Mouse (Mus musculus) right cerebral cortex, adult 18-20 months (tissue): ENCODE data around the gene Ddx54.
A peak's percentile ranks its signal among the peaks of the same experiment; 100 is the strongest.

Experiments used
- DNase-seq: peaks from one replicate; pipeline ENCODE4 v3.0.0; 2022; ENCODE audit warnings: mixed read lengths

Gene Ddx54

DNA sequence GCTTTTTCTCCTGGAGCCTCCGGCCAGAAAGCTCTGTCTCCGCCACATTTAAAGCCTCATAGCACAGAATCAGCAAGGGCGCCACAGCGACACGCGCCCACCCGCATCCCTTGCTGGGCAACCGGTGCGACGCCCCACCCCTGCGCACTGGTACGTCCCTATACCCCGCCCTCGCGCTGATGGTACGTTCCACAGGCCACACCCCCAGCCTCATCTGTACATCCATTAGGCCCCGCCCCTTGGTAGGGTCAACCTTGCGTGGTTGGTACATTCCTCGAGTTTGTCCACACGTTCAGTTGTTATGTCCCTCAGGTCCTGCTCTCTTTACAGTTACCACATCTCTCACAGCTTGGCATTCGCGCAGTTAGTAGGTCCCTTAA is at the start of gene Ddx54, which contains the start of gene Rita1:
Gene Ddx54 (plus strand): TSS at position 298 of the 380 bp plus-strand sequence.
Gene Rita1 (minus strand): TSS at position 148 of the 380 bp plus-strand sequence.
- peak; percentile 97 for DNase-seq

DNA sequence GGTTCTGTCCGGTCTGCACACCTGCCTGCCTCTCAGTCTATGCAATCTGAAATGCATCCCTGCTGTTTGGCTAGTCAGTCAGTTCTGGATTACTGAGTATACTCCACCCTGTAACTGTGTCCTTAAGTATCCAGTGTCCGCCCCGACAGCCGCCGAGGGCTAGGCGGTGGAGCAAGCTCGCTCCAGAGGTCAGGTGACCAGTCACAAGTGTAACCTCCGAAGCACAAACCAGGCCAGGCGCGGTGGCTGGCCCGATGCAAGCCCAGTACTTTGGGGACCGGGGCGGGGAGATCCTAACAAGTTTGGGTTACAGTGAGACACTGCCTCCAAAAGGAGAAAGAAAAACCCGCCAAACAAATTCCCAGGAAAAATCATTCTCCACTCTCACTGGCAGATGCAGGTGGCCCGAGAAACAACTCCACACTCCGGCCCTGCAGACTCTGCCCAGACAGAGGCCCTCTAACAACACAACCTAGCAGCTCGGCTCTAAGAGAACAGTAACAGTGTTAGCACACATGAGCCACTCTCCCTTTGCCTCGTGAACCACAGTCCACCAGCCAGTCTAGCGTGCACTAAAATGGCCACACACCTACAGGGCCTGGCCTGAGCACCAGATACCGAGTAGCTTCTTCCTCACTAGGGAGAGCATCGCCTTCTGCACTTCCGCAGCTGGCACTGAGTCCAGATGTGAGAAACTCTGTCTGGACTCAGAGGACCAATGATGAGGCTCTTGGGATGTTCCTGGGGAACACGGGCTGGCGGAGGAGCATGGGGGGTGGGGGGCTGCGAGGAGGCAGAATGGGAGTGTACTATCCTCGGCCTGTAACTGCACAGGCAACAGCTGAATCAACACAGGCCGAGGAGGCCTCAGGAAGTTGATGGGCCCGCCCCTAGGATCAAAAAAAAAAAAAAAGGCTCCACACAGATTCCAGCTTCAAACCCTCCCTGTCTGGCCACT is 49.3 kb upstream of the Ddx54 start:
- DNase-seq: no peak

DNA sequence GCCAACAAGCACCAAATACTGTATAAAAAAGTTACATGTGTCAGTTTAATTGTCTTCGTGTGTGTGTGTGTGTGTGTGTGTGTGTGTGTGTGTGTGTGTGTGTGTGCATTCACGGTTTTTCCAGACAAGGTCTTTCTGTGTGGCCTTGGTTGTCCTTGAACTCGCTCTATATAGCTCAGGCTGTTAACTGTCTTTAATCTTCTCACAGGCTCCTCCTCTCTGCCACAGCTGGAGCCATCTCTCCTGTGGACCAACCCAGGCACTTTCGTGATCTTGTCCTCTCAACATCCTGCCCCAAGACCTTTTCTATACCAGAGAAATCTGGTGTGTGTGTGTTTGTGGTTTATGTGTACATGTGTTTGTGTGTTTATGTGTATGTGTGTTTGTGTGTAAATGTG is 48.6 kb upstream of the Ddx54 start:
- DNase-seq: no peak

DNA sequence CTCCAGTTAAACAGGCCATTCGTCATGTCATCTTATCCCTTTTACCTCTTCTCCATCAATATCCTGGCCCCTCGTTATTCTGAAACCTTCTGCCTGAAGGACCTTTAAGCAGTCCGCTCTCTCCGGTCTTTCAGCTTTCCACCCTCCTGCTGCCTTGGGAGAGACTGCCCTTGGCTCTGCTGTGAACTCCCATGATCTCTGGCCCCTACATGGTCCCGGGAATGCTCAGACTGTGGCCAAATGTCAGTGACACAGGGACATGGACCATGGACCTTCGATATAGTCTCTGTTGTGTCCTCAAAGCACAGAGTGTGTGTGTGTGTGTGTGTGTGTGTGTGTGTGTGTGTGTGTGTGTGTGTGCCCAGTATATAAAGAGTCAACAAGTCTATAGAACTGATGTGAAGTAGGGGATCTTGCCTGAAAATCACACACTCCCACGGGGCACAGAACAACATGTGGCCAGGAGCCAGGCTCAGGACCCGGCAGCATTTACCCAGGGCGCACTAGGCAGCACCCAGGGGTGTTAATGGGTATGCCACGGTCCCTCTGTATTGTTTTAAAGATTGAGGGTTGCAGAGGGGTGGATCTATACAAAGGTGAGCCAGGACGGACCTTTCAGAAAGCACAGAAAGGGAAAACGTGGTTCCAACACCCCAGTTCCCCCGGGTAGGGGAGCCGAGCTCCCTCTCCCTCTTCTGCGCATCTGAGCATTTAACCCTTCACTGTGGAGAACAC is 47.2 kb upstream of the Ddx54 start:
- no peak for DNase-seq

DNA sequence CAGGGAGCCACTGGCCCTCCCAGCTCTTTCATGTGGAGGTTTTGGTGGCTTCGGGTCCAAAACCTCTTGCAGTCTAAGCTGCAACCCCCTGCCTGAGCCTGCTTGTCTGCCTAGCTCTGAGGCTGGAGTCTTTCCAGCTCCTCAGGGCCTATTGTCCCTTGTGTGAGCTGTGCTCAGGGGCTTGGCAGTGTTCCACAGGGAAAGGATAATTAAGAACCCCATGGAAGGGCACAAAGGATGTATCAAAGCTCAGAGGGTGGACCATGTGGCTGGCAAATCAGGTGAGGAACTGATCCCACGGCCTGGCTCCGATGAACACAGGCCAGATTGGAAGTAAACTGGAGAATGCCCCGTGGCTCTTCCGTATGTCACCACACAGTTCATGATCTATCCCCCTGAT is 46.4 kb upstream of the Ddx54 start:
- DNase-seq: peak; percentile 61

DNA sequence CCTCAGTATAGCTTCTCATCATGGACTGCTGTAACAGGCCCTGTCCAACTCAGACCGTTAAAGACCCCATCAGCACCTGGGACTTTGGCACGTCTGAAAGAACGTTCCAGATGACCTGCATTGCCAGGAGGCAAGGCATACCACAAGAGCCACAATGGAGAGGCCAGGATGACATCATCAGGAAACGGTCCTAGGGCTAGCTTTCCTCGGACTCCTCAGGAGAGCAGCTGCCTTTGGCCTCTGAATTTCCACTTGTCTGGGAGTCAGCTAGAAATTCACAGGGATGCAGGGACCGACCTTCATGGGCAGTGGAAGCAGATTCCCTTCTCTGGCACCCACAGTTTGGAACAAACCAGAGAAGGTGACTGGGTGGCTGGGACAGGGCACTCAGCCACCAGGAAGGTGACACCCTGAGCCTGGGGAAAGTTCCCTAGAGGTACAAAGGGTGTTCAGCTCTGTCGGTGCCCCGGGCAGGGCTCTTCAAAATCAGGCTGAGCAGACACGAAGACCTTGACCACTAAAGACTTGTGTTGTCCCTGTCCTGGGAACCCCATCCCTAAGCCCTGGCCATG is 45.8 kb upstream of the Ddx54 start:
- no peak for DNase-seq

DNA sequence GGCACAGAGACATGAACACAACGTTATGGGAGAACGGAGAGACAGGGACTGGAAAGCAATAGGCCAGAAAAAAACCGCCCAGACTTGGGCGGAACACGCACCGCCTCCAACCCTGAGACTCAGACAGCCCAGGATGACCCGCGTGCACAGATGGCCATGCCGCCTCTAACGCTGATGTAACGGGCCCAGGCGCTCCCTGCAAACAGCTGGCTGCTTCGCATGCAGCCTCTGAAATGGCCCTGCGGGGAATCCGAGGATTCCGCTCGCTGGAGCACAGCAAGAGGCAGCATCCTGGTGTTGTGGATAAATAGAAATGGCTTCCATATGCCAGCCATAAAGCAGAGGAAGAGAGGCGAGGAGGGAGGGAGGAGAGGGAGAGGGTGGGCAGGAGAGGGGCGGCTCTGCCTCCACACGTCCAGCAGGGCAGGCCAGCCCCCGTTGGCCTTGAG is 45.3 kb upstream of the Ddx54 start:
- DNase-seq: peak; percentile 53

DNA sequence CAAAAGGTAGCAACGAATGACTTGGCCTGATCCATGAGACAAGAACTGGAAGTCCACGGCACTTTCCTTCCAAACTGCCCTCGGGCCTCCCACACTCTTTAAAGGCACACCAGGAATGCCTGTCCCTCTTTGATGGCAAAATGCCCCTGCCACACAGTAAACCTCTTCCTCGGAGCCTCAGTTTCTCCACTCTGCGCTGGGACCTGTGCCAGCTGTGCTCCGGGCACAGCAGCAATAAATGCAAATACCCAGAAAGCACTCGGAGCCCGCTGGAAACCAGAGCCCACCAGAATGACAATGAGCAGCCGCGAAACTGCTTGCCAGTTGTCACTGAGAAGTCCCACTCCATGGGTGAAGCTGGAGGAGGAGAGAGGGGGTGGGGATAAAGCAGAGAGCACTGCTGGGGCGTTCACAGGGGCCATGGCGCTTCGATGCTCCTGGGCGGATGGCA is 44.8 kb upstream of the Ddx54 start:
- no peak for DNase-seq

DNA sequence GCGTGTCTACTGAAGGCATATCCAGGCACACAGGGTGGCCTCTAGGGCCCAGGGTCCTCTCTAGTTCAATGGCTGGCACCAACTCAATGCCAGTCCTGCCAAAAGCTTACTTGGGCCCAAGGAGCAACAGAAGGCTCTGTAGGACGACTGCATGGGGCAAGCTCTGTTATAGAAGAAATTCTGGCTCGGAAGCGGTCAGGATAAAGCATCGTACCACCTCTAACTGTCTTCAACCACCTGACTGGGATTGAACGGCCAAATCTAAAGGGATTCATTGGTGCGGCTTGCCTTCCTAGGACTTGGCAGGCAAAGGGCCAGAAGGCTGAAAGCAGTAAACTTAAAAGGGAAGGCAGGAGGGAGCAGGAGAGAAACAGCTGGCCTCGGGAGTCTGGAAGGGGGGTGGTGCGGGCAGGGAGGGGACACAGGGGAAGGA is 44.2 kb upstream of the Ddx54 start:
- no peak for DNase-seq

DNA sequence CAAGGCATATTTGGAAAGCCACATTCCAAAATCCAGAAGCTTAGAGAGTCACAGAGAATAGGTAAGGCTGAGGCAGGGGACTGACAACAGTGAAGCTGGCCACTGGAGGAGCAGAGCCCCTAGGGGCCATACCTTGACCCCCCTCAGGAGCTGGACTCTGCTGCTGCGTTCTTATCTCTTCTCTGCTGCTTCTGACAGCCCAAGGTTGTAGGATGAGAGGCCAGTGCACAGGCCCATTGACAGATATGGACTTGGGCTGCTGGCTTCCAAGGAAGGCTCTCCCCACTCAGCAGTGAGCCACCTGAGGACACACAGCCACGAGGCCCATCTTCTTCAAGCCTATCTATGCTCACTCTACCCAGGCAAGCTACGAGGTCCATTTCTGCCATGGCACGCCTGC is 43.6 kb upstream of the Ddx54 start:
- DNase-seq: no peak

DNA sequence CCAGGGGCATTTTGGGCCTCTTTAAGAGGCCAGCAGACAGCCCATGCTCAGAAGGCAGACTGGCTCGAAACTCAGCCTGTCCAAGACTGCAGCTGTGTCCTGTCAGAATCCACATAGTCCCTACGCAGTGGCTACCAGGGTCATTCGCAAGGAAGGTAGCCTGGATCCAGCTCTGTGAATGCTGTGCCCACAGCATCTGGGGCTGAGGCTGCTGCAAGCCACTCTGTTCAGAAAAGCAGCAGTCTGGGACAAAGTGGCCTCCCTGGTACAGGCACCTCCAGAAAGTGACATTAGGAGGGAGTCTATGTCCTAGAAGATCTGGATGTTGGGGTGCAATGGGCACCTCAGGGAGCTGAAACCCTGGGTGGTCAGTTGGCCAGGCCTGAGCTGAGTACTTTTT is 42.7 kb upstream of the Ddx54 start:
- no peak for DNase-seq

DNA sequence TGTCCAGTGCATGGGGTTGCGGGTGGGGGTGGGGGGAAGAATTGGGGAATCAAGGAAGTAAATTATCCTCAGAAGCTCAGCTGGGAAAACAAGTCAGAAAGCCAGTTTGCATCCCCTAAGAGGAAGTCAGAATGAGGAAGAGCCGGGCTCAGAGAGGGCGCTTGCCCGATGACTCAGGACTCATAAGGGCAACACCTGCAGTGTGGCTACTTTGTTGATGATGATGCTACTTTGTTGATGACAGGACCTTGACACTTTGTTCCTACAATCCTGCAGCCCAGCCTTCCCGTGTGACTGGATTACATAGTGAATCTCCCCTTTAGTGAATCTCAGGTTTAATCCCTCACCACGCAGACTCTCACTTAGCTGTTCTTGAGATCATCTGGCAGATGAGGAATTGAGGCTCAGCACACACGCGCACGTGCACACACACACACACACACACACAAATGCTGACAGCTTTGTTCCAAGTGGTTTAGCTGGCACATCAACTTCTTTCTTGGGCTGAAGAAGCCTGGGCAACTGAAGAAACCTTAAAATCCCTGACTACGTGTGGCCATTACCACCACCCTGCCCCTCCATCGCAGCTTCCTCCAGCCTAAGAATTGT is 42.1 kb upstream of the Ddx54 start:
- no peak for DNase-seq

DNA sequence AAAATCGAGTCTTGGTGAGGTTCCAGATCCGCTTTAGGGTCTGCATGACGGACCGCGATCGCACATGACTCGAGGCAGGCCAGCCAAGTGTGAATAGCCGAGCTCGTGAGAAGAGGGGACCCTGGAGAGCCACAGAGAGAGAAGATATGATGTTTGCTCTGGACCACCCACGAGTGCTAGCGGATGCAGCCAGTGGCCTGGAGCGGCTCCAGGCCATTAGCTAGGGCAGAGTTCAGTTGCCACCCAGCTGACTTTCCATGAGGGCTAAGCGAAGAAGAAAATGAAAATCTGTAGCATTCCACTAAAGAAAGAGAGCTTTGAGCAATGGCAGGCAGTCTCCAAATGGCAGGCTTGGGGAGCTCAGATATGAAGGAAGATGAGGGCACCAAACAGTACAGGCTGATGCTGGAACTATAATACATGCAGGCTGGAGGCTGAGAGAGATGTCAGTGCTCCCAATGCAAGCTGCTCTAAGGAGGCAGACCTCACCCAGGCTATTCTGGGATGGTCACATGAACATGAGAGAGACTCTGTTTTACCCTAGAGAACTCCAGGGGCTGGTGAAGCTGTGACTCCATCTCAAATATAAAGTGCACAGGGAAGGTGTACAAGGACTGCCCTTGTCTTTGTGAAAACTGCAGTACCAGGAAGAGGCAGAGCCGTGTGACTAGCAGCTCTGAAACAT is 41.3 kb upstream of the Ddx54 start:
- DNase-seq: no peak

DNA sequence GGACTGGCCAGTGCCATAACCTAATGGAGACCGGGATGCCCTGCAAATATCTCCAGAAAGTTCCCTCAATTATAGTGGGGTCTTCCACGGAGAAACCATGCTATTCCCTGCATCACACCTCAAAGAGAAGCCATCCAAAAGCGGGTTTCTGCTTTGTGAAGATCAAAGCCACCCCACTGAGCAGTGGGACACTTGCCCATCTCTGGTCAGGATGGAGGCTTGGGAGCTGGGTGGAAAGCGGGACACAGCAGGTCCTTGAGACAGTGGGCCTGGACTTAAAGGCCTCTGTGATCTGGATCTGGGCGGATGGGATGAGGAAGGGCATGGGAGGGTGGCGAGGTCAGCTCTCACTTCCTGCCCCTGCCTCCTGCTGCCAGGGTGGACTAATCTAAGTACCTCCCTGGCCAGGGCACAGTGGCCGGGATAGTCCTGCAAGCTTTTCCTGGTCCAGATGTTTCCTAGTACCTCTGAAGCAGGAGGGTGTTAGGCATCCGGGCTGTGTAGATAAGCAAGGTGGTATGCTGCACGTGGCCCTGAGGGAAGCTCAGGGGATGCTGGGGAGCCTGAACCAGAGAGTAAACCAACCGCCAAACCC is 38.0 kb upstream of the Ddx54 start:
- no peak for DNase-seq

DNA sequence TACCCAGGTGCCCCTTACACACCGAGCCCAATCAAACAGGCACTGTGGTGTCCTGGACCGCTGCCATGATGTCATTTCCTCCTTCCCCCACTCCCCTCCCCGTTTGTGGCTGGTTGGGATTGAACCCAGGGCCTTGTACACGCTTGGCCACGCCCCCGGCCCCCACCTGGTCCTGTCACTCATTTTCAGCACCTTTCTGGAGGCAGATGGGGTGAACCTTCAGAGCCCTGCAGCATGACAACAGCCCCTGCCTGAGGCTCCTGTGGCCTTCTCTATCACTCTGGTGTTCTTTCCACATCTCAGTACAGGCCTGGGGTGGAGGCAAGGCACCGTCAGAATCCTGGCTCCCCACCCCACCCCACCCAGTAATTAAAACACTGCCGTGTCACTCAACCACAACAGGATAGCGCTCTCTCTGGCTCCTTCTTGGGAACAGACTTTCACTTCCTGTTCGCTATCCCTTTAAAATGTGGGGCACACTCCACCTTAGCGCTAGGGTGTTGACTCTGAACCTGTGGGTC is 35.7 kb upstream of the Ddx54 start:
- no peak for DNase-seq

DNA sequence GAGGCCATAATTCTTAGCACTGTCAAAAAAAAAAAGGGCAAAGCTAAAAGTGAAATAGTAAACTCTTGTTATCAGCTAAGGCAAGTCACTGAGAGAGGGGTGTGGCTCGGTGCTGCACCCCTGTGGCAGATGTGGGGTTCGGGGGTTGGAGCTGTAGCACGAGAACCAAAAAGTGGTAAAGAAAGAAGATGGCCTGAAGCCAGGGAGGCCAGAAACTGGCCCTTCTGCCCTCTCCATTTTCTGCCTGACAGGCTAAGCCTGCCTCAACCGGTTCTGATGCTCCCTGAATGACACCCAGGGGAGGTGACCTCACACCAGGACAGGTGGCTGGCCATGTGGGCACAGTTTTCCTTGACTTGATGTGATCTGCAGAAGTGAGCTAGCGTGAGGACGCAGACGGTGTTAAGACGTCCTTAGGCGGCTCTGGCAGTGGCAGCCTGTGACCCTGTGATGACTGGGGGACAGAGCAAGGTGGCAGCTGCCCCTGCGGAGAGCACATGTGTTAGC is 34.6 kb upstream of the Ddx54 start:
- DNase-seq: no peak

DNA sequence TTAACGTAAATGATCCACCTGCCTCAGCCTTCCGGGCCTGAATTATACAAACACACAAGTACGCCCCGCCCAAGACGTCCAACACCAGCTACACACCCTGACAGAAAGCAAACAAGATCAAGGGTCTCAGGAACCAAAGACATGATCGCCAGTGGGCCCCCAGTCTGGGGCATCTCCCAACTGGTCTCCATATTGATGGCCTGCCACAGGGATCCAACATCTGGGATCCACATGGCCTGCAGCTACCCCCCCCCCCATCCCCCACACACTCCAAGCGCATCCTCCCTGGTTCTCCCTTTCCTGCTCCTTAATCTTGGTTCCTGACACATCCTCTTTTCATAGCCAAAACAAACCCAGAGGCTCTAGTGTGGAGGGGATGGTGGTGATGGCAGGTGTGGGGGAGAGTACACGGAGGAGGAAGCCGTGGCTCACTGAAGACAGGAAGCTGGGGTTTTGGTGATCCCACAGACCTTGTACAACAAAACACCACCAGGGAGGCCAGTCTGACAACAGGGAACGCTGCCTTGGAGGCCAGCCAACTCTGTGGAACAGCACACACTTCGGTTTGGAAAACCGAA is 33.9 kb upstream of the Ddx54 start:
- DNase-seq: no peak

DNA sequence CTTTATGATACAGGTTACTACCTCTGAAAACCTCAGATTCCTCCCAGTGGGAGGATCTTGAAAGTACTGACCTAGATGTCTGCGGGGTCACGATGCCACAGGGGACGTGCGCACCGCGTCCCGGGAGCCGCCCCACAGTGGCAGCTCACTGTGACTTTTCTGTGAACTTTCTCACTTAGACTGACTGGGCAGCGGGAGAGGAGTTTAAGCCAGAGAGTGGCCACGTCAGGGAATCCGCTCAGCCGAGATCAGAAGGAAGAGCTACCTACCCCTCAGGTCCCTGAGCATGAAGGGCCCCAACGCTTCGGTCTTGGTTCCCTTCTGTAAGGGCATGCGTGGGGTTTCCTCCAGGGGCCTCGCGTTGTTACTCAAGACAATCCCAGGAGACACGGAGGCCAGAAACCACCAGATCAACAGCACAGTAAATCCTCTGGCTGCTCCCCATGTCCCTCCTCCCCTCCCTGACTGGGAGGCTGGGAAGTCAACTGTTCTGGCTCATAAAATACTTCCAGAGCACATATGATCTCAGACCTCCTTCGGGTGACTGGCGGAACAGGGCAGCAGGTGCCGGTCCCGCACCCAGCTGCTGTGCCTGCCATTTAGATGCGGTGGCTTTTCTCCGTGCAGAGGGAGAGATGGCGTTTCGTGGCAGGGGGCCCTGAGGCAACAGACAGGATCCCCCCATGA is 33.2 kb upstream of the Ddx54 start:
- no peak for DNase-seq

DNA sequence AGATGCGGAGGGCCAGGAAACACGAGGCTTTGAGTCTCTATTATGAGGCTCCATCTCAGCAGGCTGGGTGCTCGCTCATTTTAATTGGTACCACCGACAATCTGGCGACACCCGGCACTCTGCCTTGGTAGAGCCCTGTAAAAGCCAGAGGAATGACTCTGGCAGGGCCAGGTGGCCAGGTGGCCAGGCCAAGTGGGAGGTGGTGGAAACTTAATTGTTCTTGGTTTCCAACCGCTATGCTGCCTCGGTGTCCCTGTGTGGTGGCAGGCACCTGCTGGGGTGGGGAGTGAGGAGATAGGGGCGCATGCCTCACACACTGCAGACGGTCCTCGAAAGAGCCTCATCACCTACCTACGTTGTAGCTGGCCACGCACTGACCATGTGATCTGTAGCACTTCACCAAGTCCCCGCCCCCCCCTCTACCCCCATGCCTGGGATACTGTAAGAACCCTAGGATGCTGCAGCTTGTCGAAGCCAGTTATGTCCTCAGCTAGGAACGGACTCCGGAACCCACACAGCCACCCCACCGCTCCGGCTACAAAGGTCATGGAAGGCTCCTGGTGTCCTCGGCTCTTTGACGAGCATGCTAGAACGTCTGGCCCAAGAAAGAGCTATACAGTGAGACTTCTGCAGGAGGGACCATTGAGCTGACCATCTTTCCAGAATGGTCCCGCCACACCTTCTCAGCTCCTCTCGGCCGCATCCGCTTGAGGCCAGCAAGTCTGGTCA is 32.5 kb upstream of the Ddx54 start:
- DNase-seq: no peak

DNA sequence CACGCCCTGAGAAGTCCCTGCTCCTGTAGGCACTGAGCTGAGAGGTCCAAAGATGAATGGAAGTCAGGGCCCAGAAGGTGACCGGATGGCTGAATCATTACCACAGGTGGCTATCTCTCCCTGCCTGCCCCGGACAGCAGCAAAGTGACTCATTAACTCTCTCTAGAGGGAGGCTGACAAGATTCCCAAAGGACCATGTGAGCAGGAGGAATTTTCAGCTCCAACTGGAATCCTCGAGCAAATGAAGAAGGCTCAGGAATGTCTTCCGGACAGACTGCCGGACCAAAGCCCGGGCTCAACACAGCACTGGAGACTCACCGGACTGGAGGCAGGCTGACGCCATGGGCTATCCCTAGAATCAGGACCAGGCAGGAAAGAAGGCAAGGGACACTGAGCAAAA is 30.5 kb upstream of the Ddx54 start:
- no peak for DNase-seq
